Mouse (Mus musculus): Measurements from ENCODE around the gene Slc38a10.

The Slc38a10 gene

DNA sequence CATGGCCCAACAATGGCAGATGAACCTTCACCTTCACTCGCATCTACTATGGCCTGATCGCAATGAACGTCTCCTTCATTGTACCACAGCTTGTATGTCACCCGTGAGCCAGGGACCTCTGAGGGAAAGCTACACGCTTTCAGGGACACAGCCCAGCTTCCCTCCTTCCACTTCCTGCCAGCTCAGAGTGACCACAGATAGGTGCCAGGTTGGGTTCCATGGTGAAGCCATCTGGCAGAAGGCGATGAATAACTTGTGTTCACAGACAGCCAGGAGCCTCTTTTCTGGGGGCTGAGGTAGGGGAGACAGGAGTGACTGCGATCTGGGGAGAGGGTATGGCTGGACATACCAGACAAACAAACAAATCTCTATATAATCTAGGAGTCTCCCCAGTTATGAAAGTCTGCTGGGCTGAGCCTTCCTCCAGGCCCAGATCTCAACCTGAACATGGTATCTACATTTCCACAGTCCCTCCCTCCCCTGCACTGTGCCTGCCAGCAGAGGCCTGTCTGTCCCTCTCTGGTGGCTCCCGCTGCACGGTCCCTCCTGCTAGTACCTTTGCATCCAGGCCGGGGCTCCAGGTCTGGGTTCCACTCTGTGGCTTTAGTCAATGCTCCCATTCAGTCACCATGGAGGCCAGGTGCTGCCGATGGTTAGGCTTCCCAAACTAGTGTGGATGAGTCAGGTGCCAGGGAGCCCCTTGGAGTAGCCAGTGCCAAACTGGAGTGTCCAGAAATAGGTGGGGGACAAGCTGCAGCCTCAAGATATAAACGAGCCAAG, 95.0 kb downstream of the Slc38a10 start:
- no peak for DNase-seq (ENCODE audit: low read depth, low spot score)
